Mouse (Mus musculus): ENCODE measurements at regions not wholly inside any gene's neighbourhood (a gene's known extent, or its start where the extent isn't known, plus 50 kb on each side); places are given as distances from the start of the nearest gene placed in this dataset.

DNA sequence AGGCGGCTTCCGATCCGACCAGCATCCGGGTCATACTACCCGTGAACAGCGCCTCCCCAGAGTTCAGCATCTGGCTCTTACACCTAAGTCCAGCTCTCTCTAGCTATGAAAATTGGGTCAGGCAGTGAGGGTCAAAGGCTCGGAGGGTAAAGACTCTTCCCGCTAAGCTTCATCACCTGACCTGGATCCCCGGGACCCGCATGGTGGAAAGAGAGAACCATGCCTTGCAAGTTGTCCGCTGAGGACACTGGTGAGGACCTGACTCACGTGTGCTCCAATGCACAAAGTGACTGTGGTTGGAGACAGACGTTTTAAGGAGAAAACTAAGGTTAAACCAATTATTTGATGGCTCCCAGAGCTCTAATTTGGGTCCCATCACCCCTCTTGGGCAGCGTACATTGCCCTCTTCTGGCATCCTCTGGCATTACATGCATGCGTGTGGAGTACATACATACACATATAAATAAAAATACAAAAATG is 74.6 kb upstream of the Sall4 start:
- Histone ChIP-seq H3K36me3 (ENCODE audit: control insufficient read depth in 1 of 2, insufficient read depth in 2 of 2, low read length in 2 of 2) (no peaks in the 10 kb centered on the region), H3K4me3 (ENCODE audit: control insufficient read depth in 1 of 2, insufficient read depth in 1 of 2, low read depth in 2 of 2, low read length in 2 of 2) (no peak overlapping the region), H3K27ac (ENCODE audit: control insufficient read depth, low read depth, low read length) (no peak overlapping the region), H3K4me1 (ENCODE audit: control insufficient read depth in 1 of 2, insufficient read depth in 2 of 2, low read length in 2 of 2) (no peaks in the 10 kb centered on the region), H3K9me3 (replicated peaks; ENCODE audit: insufficient read depth, low read length) (no peaks in the 10 kb centered on the region), H3K9ac (ENCODE audit: control insufficient read depth, low read depth, low read length, poor library complexity, severe bottlenecking) (no peak overlapping the region), H3K79me2 (ENCODE audit: control insufficient read depth, insufficient read depth, low read length, poor library complexity) (no peaks in the 10 kb centered on the region), H3K27me3 (ENCODE audit: control insufficient read depth in 1 of 2, insufficient read depth in 2 of 2, low read length in 2 of 2) (no peaks in the 10 kb centered on the region)
- no peak for TF ChIP-seq MXI1 (IDR thresholded peaks at IDR 0.05; ENCODE audit: low read depth, low read length)
- TF ChIP-seq GABPA (IDR thresholded peaks at IDR 0.05; ENCODE audit: low read depth, low read length), result no peak
- TF ChIP-seq RCOR1 (IDR thresholded peaks at IDR 0.05; ENCODE audit: low read depth, low read length), result no peak
- 0 out of 6 replicates have a peak, but pooled peaks of 1 of the 3 experiments have one; percentile 5 for TF ChIP-seq CTCF (IDR thresholded peaks at IDR 0.05 in 2 of 3, conservative IDR thresholded peaks at IDR 0.05 in 1 of 3; ENCODE audit: control insufficient read depth in 1 of 3, insufficient read depth in 1 of 3, low read depth in 2 of 3, low read length in 3 of 3, poor library complexity in 1 of 3, severe bottlenecking in 1 of 3)
- no peak for TF ChIP-seq RAD21 (IDR thresholded peaks at IDR 0.05; ENCODE audit: low read depth, low read length)
- no peak for TF ChIP-seq SMC3 (IDR thresholded peaks at IDR 0.05; ENCODE audit: low read depth, low read length)
- no peak for DNase-seq (ENCODE audit: low read depth, low spot score)

DNA sequence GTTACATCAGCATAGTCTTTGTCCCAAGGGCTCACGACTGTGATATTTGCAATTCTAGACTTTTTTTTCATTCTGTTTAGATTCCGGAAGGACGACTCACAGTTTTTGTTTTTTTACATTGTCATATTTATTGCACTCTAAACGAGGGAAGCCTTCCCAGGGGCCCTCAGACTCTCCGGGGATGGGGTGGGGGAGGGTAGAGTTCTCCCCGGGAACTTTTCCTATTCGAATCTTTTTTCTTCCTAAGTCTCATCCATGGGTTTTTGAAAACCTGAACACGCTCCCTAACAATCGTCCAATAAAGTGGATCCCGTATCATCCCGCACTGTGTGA is 73.9 kb upstream of the Sall4 start:
- no peak for TF ChIP-seq MAZ (IDR thresholded peaks at IDR 0.05; ENCODE audit: low read depth, low read length)
- no peak for TF ChIP-seq GABPA (IDR thresholded peaks at IDR 0.05; ENCODE audit: low read depth, low read length)
- TF ChIP-seq UBTF (IDR thresholded peaks at IDR 0.05; ENCODE audit: borderline replicate concordance, insufficient read depth, low read depth, low read length), result no peak
- no peak for TF ChIP-seq NELFE (IDR thresholded peaks at IDR 0.05; ENCODE audit: low read depth, low read length)
- TF ChIP-seq MAFK (IDR thresholded peaks at IDR 0.05; ENCODE audit: borderline replicate concordance, low read depth, low read length), result no peak
- TF ChIP-seq CHD1 (IDR thresholded peaks at IDR 0.05; ENCODE audit: low read depth, low read length), result no peak
- TF ChIP-seq TAL1 (IDR thresholded peaks at IDR 0.05; ENCODE audit: low read length), result no peak
- TF ChIP-seq ZNF384 (IDR thresholded peaks at IDR 0.05; ENCODE audit: low read depth, low read length), result no peak
- TF ChIP-seq EP300 (IDR thresholded peaks at IDR 0.05; ENCODE audit: low read depth in 1 of 2, low read length in 2 of 2), result no peak
- TF ChIP-seq ETS1 (IDR thresholded peaks at IDR 0.05; ENCODE audit: low read depth, low read length), result no peak
- TF ChIP-seq CHD2 (IDR thresholded peaks at IDR 0.05; ENCODE audit: low read length), result no peak
- TF ChIP-seq POLR2A (IDR thresholded peaks at IDR 0.05; ENCODE audit: control insufficient read depth in 1 of 2, insufficient read depth in 1 of 2, low read depth in 1 of 2, low read length in 2 of 2, poor library complexity in 1 of 2), result no peak
- no peak for TF ChIP-seq SIN3A (IDR thresholded peaks at IDR 0.05; ENCODE audit: low read length)
- no peak for TF ChIP-seq ELF1 (IDR thresholded peaks at IDR 0.05; ENCODE audit: low read depth, low read length)
- TF ChIP-seq BHLHE40 (IDR thresholded peaks at IDR 0.05; ENCODE audit: borderline replicate concordance, low read depth, low read length), result no peak
- TF ChIP-seq KAT2A (conservative IDR thresholded peaks at IDR 0.05; ENCODE audit: low read depth, low read length), result no peak
- TF ChIP-seq POLR2AphosphoS5 (IDR thresholded peaks at IDR 0.05; ENCODE audit: borderline replicate concordance, low read depth, low read length), result no peak
- no peak for TF ChIP-seq MYC (IDR thresholded peaks at IDR 0.05; ENCODE audit: low read depth, low read length)
- no peak for TF ChIP-seq ZC3H11A (IDR thresholded peaks at IDR 0.05; ENCODE audit: low read depth, low read length)
- no peak for TF ChIP-seq HCFC1 (IDR thresholded peaks at IDR 0.05; ENCODE audit: low read depth, low read length)
- H3K9ac ChIP-seq (ENCODE audit: control insufficient read depth, low read depth, low read length, poor library complexity, severe bottlenecking), result no peak overlapping the region
- no peak overlapping the region for H3K4me3 ChIP-seq (ENCODE audit: control insufficient read depth in 1 of 2, insufficient read depth in 1 of 2, low read depth in 2 of 2, low read length in 2 of 2)

More for the DNA sequence above, 73.9 kb upstream of the Sall4 start:
- H3K36me3 ChIP-seq (ENCODE audit: control insufficient read depth in 1 of 2, insufficient read depth in 2 of 2, low read length in 2 of 2), result no peaks in the 10 kb centered on the region
- no peak for DNase-seq (ENCODE audit: low read depth, low spot score)
- no peaks in the 10 kb centered on the region for H3K9me3 ChIP-seq (replicated peaks; ENCODE audit: insufficient read depth, low read length)
- no peaks in the 10 kb centered on the region for H3K4me1 ChIP-seq (ENCODE audit: control insufficient read depth in 1 of 2, insufficient read depth in 2 of 2, low read length in 2 of 2)
- no peaks in the 10 kb centered on the region for H3K79me2 ChIP-seq (ENCODE audit: control insufficient read depth, insufficient read depth, low read length, poor library complexity)
- no peak overlapping the region for H3K27ac ChIP-seq (ENCODE audit: control insufficient read depth, low read depth, low read length)
- no peaks in the 10 kb centered on the region for H3K27me3 ChIP-seq (ENCODE audit: control insufficient read depth in 1 of 2, insufficient read depth in 2 of 2, low read length in 2 of 2)

All from MEL (cell line).